Mouse (Mus musculus) CH12.LX (cell line): ENCODE measurements around the gene Ikzf3. TPM values are rescaled to one million over a fixed set of nuclear protein-coding genes. Genes with fewer than 3 reads are reported as not detected.

Source experiments
- DNase-seq: peaks from one replicate; pipeline ENCODE4 v3.0.0-alpha.2; 2013; ENCODE audit errors: extremely low read depth
- H3K27ac ChIP-seq: 2 replicates; pipeline ENCODE4 v1.5.1; 2012; ENCODE audit warnings: low read depth, mild to moderate bottlenecking, control low read depth, moderate library complexity; ENCODE audit not compliant: insufficient read depth
- H3K27me3 ChIP-seq: replicated peaks from 2 replicates; pipeline ENCODE3; 2012; ENCODE audit warnings: inconsistent platforms
- H3K36me3 ChIP-seq, 2 experiments: replicated peaks in 1 of 2; 2 replicates each; pipeline versions ENCODE3 to v1.6.1; 2012; ENCODE audit warnings: inconsistent platforms in 1 of 2, low read length in 1 of 2, mild to moderate bottlenecking in 1 of 2, mixed read lengths in 1 of 2, moderate library complexity in 1 of 2; ENCODE audit not compliant: control insufficient read depth in 1 of 2, insufficient read depth in 1 of 2
- H3K4me1 ChIP-seq, 2 experiments: 2 replicates each; pipeline ENCODE4 v1.6.1; 2012; ENCODE audit warnings: inconsistent platforms in 1 of 2, moderate library complexity in 1 of 2; ENCODE audit not compliant: insufficient read depth in 2 of 2, control insufficient read depth in 1 of 2
- H3K4me2 ChIP-seq: 2 replicates; pipeline ENCODE4 v1.6.1; 2012; ENCODE audit warnings: low read depth, mild to moderate bottlenecking, control low read depth; ENCODE audit not compliant: poor library complexity, insufficient read depth, severe bottlenecking
- H3K4me3 ChIP-seq, 3 experiments: fragments of 150-350 bp in 1 of 3; sonication (generic) in 1 of 3; replicated peaks in 1 of 3; 2 replicates each; pipeline versions ENCODE3 to v1.5.1; 2011 to 2012; ENCODE audit warnings: low read depth in 2 of 3, low read length in 2 of 3, mild to moderate bottlenecking in 2 of 3, moderate library complexity in 2 of 3, control low read depth in 1 of 3, improper control_type of control experiment in 1 of 3, inconsistent platforms in 1 of 3, mixed read lengths in 1 of 3; ENCODE audit not compliant: poor library complexity in 1 of 3
- H3K79me2 ChIP-seq: replicated peaks from 2 replicates; pipeline ENCODE4 v1.6.1; 2012; ENCODE audit warnings: mild to moderate bottlenecking, moderate library complexity; ENCODE audit not compliant: control insufficient read depth, poor library complexity, insufficient read depth, severe bottlenecking; ENCODE audit errors: extremely low read depth
- H3K9ac ChIP-seq: 2 replicates; pipeline ENCODE4 v1.6.1; 2012; ENCODE audit warnings: low read depth, mild to moderate bottlenecking, control low read depth, moderate library complexity; ENCODE audit not compliant: insufficient read depth
- H3K9me3 ChIP-seq: replicated peaks from 2 replicates; pipeline ENCODE3; 2012; ENCODE audit warnings: low read length, inconsistent platforms, mixed read lengths
- BHLHE40 ChIP-seq: IDR thresholded peaks from 2 replicates; pipeline ENCODE4 v1.6.1; 2011; ENCODE audit warnings: mild to moderate bottlenecking, low read depth, low read length, improper control_type of control experiment
- ETS1 ChIP-seq: conservative IDR thresholded peaks from 2 replicates; pipeline ENCODE4 v1.6.1; 2012; ENCODE audit warnings: low read depth, mild to moderate bottlenecking, inconsistent platforms, low read length, improper control_type of control experiment, moderate library complexity
- GABPA ChIP-seq: IDR thresholded peaks from 2 replicates; pipeline ENCODE4 v1.6.1; 2012; ENCODE audit warnings: low read depth, low read length, improper control_type of control experiment, inconsistent platforms; ENCODE audit not compliant: insufficient replicate concordance
- IRF4 ChIP-seq: IDR thresholded peaks from 2 replicates; pipeline ENCODE4 v1.6.1; 2014; ENCODE audit warnings: low read depth, mild to moderate bottlenecking, inconsistent platforms, low read length, improper control_type of control experiment
- JUN ChIP-seq: IDR thresholded peaks from 2 replicates; pipeline ENCODE4 v1.6.1; 2011; ENCODE audit warnings: low read depth, mild to moderate bottlenecking, low read length, improper control_type of control experiment, moderate library complexity; ENCODE audit not compliant: insufficient read depth
- KAT2A ChIP-seq: IDR thresholded peaks from 2 replicates; pipeline ENCODE4 v1.6.1; 2012; ENCODE audit warnings: low read length, improper control_type of control experiment, inconsistent platforms; ENCODE audit not compliant: insufficient replicate concordance
- MAFK ChIP-seq: IDR thresholded peaks from 2 replicates; pipeline ENCODE4 v1.6.1; 2011; ENCODE audit warnings: low read length, improper control_type of control experiment; ENCODE audit not compliant: insufficient replicate concordance
- MAZ ChIP-seq: IDR thresholded peaks from 2 replicates; pipeline ENCODE4 v1.6.1; 2012; ENCODE audit warnings: low read depth, mild to moderate bottlenecking, inconsistent platforms, low read length, improper control_type of control experiment, moderate library complexity
- POLR2A ChIP-seq: IDR thresholded peaks from 2 replicates; pipeline ENCODE4 v1.6.1; 2011; ENCODE audit warnings: low read depth, mild to moderate bottlenecking, improper control_type of control experiment, low read length
- POLR2AphosphoS2 ChIP-seq: IDR thresholded peaks from 2 replicates; pipeline ENCODE4 v1.6.1; 2011; ENCODE audit warnings: low read depth, low read length, improper control_type of control experiment
- RAD21 ChIP-seq: IDR thresholded peaks from 2 replicates; pipeline ENCODE4 v1.6.1; 2011; ENCODE audit warnings: low read depth, mild to moderate bottlenecking, low read length, improper control_type of control experiment, moderate library complexity
- RCOR1 ChIP-seq: conservative IDR thresholded peaks from 2 replicates; pipeline ENCODE4 v1.6.1; 2012; ENCODE audit warnings: low read depth, mild to moderate bottlenecking, inconsistent platforms, low read length, improper control_type of control experiment
- SIN3A ChIP-seq: IDR thresholded peaks from 2 replicates; pipeline ENCODE4 v1.6.1; 2012; ENCODE audit warnings: low read length, improper control_type of control experiment, inconsistent platforms
- TBP ChIP-seq: conservative IDR thresholded peaks from 2 replicates; pipeline ENCODE4 v1.6.1; 2011; ENCODE audit warnings: low read depth, low read length, improper control_type of control experiment
- UBTF ChIP-seq: IDR thresholded peaks from 2 replicates; pipeline ENCODE4 v1.6.1; 2012; ENCODE audit warnings: low read depth, mild to moderate bottlenecking, inconsistent platforms, low read length, improper control_type of control experiment, moderate library complexity
- USF2 ChIP-seq: conservative IDR thresholded peaks from 2 replicates; pipeline ENCODE4 v1.6.1; 2011; ENCODE audit warnings: low read depth, low read length, improper control_type of control experiment
- ZMIZ1 ChIP-seq: IDR thresholded peaks from 2 replicates; pipeline ENCODE4 v1.6.1; 2012; ENCODE audit warnings: low read depth, mild to moderate bottlenecking, inconsistent platforms, low read length, improper control_type of control experiment
- dilution Hi-C: fragments of 300-500 bp; cut with MboI; formaldehyde crosslinking; loops from 2 replicates; pipeline ENCODE4 v1.14.3; 2020; ENCODE audit warnings: low sequenced_read_pairs; ENCODE audit not compliant: extremely low pct_unique_long_range_greater_than_20kb, extremely low pct_ligation_motif_present
- in situ Hi-C: fragments of 300-500 bp; cut with MboI; formaldehyde crosslinking; loops from 3 replicates; pipeline ENCODE4 v1.14.3; 2019; ENCODE audit warnings: low sequenced_read_pairs, low pct_ligation_motif_present, low pct_unique_long_range_greater_than_20kb, mixed read lengths
- polyA plus RNA-seq: library from polyadenylated mRNA; unstranded; fragments of >175 nt; gene quantifications from 2 replicates; pipeline ENCODE4 v1.2.1, GENCODE M21; 2012; ENCODE audit warnings: low read depth; ENCODE audit not compliant: insufficient read length
- total RNA-seq, 2 experiments: library from RNA; depleted of rRNA; stranded (reverse); fragments of 300-350 nt in 1 of 2; fragments of >200 nt in 1 of 2; gene quantifications; 2 replicates each; pipeline ENCODE4 v1.2.3; 2012 to 2014

Ikzf3 gene
- total and polyA plus RNA-seq, 3 experiments, result 110 to 238 (median 130) TPM

DNA sequence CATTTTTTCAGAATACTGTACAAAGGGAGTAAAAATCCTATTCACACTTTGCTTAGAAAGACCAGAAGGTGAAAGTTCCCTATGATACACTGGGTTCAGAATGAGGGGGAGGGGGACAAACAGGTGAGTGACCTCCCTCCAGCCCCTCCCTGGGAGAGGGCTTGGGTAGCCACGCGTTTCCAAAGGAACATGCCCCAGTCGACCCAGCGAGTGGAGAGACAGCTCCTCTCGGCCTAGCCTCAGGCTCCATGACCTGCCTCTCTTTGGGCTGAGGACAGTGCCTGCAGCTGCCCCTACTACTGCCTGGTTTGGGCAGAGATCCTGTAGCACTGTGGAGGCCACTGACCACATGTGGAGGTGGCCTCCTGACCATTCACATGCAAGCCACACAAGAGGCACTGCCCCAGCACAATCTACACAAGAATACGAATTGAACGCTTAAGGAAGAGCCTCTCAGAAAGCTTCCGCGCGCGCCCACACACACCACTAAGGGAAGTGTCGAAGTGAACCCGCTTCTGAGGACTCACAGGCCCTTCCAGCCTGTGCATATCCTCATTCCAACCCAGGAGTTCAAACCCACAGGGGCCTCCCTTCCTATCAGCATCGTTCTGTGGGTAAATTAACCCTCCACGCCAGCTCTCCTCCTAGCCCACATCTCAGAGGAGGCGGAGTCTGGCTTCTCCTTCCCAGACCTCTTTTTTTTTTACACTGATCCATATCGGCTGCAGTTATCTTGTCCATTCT is 35.6 kb upstream of the Ikzf3 start:
- peaks cover 2% of the 10 kb centered on the region for H3K9me3 ChIP-seq
- peaks cover 35 to 58% of the 10 kb centered on the region in 2 experiments for H3K36me3 ChIP-seq
- no peaks in the 10 kb centered on the region for H3K27me3 ChIP-seq
- DNase-seq, result no peak
- no peak overlapping the region for H3K27ac ChIP-seq
- H3K4me3 ChIP-seq, result no peak overlapping the region
- no peak overlapping the region for H3K4me2 ChIP-seq
- TF ChIP-seq RAD21 (no peak), BHLHE40 (no peak), ETS1 (no peak)
- in situ Hi-C loops (no loop called here), dilution Hi-C loops (no loop called here)
- peaks cover 14% of the 10 kb centered on the region for H3K79me2 ChIP-seq
- no peak overlapping the region for H3K9ac ChIP-seq
- H3K4me1 ChIP-seq, result peaks cover 16 to 23% of the 10 kb centered on the region in 2 experiments

DNA sequence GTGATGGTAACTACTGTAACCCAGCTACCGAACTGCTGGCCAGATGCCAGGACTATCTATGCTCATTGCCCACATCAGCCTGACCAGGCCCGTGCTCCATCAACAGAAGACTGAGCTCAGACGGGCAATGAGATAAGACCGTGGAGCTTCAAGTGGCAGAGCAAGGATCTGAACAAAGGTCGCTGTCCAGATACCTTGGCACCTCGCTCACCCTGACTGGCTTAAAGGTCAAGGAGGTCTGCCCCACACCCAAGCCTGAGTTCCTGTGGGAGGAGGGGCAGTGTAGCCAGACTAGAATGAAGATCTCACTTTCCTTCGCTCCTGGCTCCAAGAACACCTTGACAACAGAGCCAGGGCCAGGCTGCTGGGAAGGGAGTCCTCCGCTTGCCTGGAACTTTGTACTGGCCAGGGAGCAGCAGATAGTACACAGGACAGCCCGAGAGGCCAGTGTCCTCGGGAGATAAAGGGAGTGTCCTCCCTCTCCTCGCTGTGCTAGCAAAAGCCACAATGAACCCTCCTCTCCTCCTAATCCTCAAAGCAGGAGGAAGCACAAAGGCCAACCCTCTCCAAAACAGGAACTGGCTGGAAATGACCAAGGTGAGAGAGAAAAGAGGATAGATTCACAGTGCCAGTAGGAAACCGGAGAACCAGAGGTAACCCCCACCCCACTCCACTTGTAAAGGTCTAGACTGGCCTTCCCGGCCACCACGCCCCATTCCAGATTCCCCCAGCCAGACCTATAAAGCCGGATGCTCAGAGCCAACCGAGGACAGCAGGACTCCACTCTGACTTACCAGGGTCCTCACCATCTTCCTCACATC is 34.7 kb upstream of the Ikzf3 start:
- Histone ChIP-seq H3K36me3 (peaks cover 35 to 58% of the 10 kb centered on the region in 2 experiments), H3K4me3 (no peak overlapping the region), H3K27me3 (no peaks in the 10 kb centered on the region), H3K4me1 (peaks cover 11 to 22% of the 10 kb centered on the region in 2 experiments), H3K9ac (no peak overlapping the region), H3K27ac (no peak overlapping the region), H3K9me3 (peaks cover 2% of the 10 kb centered on the region), H3K4me2 (no peak overlapping the region), H3K79me2 (peaks cover 5% of the 10 kb centered on the region)
- dilution Hi-C loops, result no loop called here
- in situ Hi-C loops, result no loop called here
- no peak for DNase-seq
- TF ChIP-seq ETS1 (no peak), MAZ (no peak), RAD21 (no peak), KAT2A (no peak), GABPA (no peak), TBP (no peak), MAFK (no peak), RCOR1 (no peak), UBTF (no peak), JUN (no peak), USF2 (no peak), POLR2AphosphoS2 (no peak), POLR2A (no peak), SIN3A (no peak), IRF4 (no peak), ZMIZ1 (no peak)
